In genomic region chr5:149052421-149053338, GRCm38 (mm10) we compare ENCODE assay signal across 8 mouse cellular contexts. TPM values are rescaled to one million over a fixed set of nuclear protein-coding genes. Genes with fewer than 3 reads are reported as not detected.
DNase-seq lines count a peak whose midpoint lies in the region; ATAC-seq and TF ChIP-seq lines count a peak whose summit lies in the region.

No protein-coding gene starts in this region.

- ATAC-seq in heart, embryonic 15.5 days (replicated peaks; ENCODE audit: insufficient number of reproducible peaks, insufficient read depth, low FRiP score, low read depth) = peak; percentile 95
- peak; percentile 94 for ATAC-seq in liver, embryonic 14.5 days (ENCODE audit: insufficient read depth)
- ATAC-seq in neural tube, embryonic 12.5 days (ENCODE audit: low FRiP score, low read depth) = peak; percentile 97

- H3K27ac ChIP-seq in forebrain, embryonic 10.5 days = peak overlapping the region; percentile 100
- peak overlapping the region; percentile 100 for H3K27ac ChIP-seq in heart, embryonic 15.5 days
- peak overlapping the region; percentile 90 for H3K27ac ChIP-seq in liver, embryonic 14.5 days
- H3K27ac ChIP-seq in neural tube, embryonic 12.5 days = peak overlapping the region; percentile 99

- H3K36me3 ChIP-seq in forebrain, embryonic 10.5 days (replicated peaks) = peaks cover 25% of the 10 kb centered on the region
- peaks cover 13% of the 10 kb centered on the region for H3K36me3 ChIP-seq in heart, embryonic 15.5 days
- H3K36me3 ChIP-seq in liver, embryonic 14.5 days (replicated peaks; ENCODE audit: control insufficient read depth, insufficient read depth, low read depth) = peaks cover 25% of the 10 kb centered on the region
- peaks cover 11% of the 10 kb centered on the region for H3K36me3 ChIP-seq in neural tube, embryonic 12.5 days

- DNase-seq in CD8-positive naive resting alpha-beta T cell, adult 2 months (ENCODE audit: low read depth in 2 of 2, low spot score in 2 of 2) = peak; percentile 97 to 98
- peak; percentile 97 for DNase-seq in c-Kit-positive CD71-negative TER-119-negative erythroid progenitor cells, embryonic 14.5 days (ENCODE audit: low read depth)
- peak; percentile 99 for DNase-seq in forebrain, embryonic 10.5 days (ENCODE audit: extremely low spot score, low spot score)
- peak; percentile 99 for DNase-seq in kidney, postnatal 25 days
- DNase-seq in liver, embryonic 14.5 days (ENCODE audit: low read depth in 3 of 3, low spot score in 3 of 3) = peak; percentile 98 to 99 (median 98)
- DNase-seq in telencephalon, adult 2 months (ENCODE audit: low read depth, low spot score) = peak; percentile 98

- H3K9me3 ChIP-seq in forebrain, embryonic 10.5 days = no peaks in the 10 kb centered on the region
- H3K9me3 ChIP-seq in heart, embryonic 15.5 days (replicated peaks) = no peaks in the 10 kb centered on the region
- H3K9me3 ChIP-seq in liver, embryonic 14.5 days (ENCODE audit: control insufficient read depth, low read length) = no peaks in the 10 kb centered on the region
- H3K9me3 ChIP-seq in neural tube, embryonic 12.5 days = no peaks in the 10 kb centered on the region

- under 1% methylated on average over 110 of the region's 110 CpGs for WGBS in forebrain, embryonic 10.5 days
- WGBS in heart, embryonic 15.5 days = under 1% methylated on average over 106 of the region's 110 CpGs
- WGBS in liver, embryonic 14.5 days (ENCODE audit: insufficient replicate concordance) = under 1% methylated on average over 94 of the region's 110 CpGs
- WGBS in neural tube, embryonic 12.5 days = under 1% methylated on average over 110 of the region's 110 CpGs

- H3K4me3 ChIP-seq in forebrain, embryonic 10.5 days = peak overlapping the region; percentile 89
- H3K4me3 ChIP-seq in heart, embryonic 15.5 days = peak overlapping the region; percentile 87
- peak overlapping the region; percentile 92 to 93 for H3K4me3 ChIP-seq in liver, embryonic 14.5 days (ENCODE audit: insufficient read depth in 1 of 2, low read depth in 2 of 2, low read length in 2 of 2)
- peak overlapping the region; percentile 77 for H3K4me3 ChIP-seq in neural tube, embryonic 12.5 days

- TF ChIP-seq CTCF in liver, embryonic 14.5 days (IDR thresholded peaks at IDR 0.05; ENCODE audit: low read depth) = 0 out of 2 replicates have a peak, but pooled peaks have one; percentile 23

- peaks cover 28% of the 10 kb centered on the region for H3K4me1 ChIP-seq in forebrain, embryonic 10.5 days
- H3K4me1 ChIP-seq in heart, embryonic 15.5 days (replicated peaks) = peaks cover 17% of the 10 kb centered on the region
- H3K4me1 ChIP-seq in liver, embryonic 14.5 days (replicated peaks; ENCODE audit: control insufficient read depth in 2 of 2, insufficient read depth in 2 of 2, low read length in 1 of 2) = peaks cover 10 to 11% of the 10 kb centered on the region in 2 experiments
- H3K4me1 ChIP-seq in neural tube, embryonic 12.5 days = peaks cover 12% of the 10 kb centered on the region

- TF ChIP-seq EP300 in liver, embryonic 14.5 days (IDR thresholded peaks at IDR 0.05; ENCODE audit: low read depth) = no peak

- peak overlapping the region; percentile 98 for H3K9ac ChIP-seq in heart, embryonic 15.5 days
- H3K9ac ChIP-seq in liver, embryonic 14.5 days (replicated peaks) = peak overlapping the region; percentile 96
- peak overlapping the region; percentile 99 for H3K9ac ChIP-seq in neural tube, embryonic 12.5 days

- H3K4me2 ChIP-seq in heart, embryonic 15.5 days = peak overlapping the region; percentile 97
- peak overlapping the region; percentile 94 for H3K4me2 ChIP-seq in liver, embryonic 14.5 days (ENCODE audit: low read depth)
- H3K4me2 ChIP-seq in neural tube, embryonic 12.5 days (replicated peaks) = peak overlapping the region; percentile 95

- H3K27me3 ChIP-seq in forebrain, embryonic 10.5 days (ENCODE audit: poor library complexity, severe bottlenecking) = no peaks in the 10 kb centered on the region
- no peaks in the 10 kb centered on the region for H3K27me3 ChIP-seq in heart, embryonic 15.5 days
- no peaks in the 10 kb centered on the region for H3K27me3 ChIP-seq in liver, embryonic 14.5 days (ENCODE audit: control insufficient read depth, insufficient read depth, low read length)
- H3K27me3 ChIP-seq in neural tube, embryonic 12.5 days (replicated peaks) = no peaks in the 10 kb centered on the region

RNA-seq across cellular contexts. Expression of gene Gm42791, which starts 57.7 kb away (rescaled TPM):
- polyA plus RNA-seq in forebrain, embryonic 10.5 days (2016; fragmentation: Nextera tagmentation; extraction: Ambion mirVana) = 1.2 and 2.5 TPM in 2 replicates
- polyA plus RNA-seq in heart, embryonic 15.5 days (2015; fragmentation: Nextera tagmentation; extraction: Ambion mirVana) = 2.1 and 2.6 TPM in 2 replicates
- polyA plus RNA-seq in liver, embryonic 14.5 days (2012; rRNA removed) = not detected in 2 replicates
- 1.0 TPM in 1 of 2 replicates, not detected in the other for polyA plus RNA-seq in liver, embryonic 14.5 days (2014; fragmentation: Nextera tagmentation; extraction: Ambion mirVana)
- 2.6 and 3.6 TPM in 2 replicates for polyA plus RNA-seq in neural tube, embryonic 12.5 days (2016; fragmentation: Nextera tagmentation; extraction: Ambion mirVana)

Comparison
In these comparisons a context has a peak if more than half of its experiments do, and no peak if none do; other contexts are left out.
1. Peak in every context shown above with its lines: DNase-seq, ATAC-seq, H3K4me3 ChIP-seq and H3K27ac ChIP-seq.